Mouse (Mus musculus) embryonic facial prominence, embryonic 12.5 days (tissue): ENCODE measurements around the gene Ak2. TPM values are rescaled to one million over a fixed set of nuclear protein-coding genes. Genes with fewer than 3 reads are reported as not detected.

Source experiments
- ATAC-seq: fragments of 200-750 bp; cut with Nextera tagmentation; 2 replicates; pipeline ENCODE4 v1.8.0; 2017; ENCODE audit not compliant: insufficient number of reproducible peaks, insufficient read depth, low FRiP score, low TSS enrichment
- H3K27ac ChIP-seq: fragments of 300-500 bp; sonication (generic); 2 replicates; pipeline ENCODE4 v1.5.1; 2016; ENCODE audit warnings: mild to moderate bottlenecking
- H3K27me3 ChIP-seq: fragments of 300-500 bp; sonication (generic); 2 replicates; pipeline ENCODE4 v1.6.1; 2016; ENCODE audit warnings: mild to moderate bottlenecking, moderate library complexity
- H3K36me3 ChIP-seq: fragments of 300-500 bp; sonication (generic); 2 replicates; pipeline ENCODE4 v1.6.1; 2016; ENCODE audit warnings: mild to moderate bottlenecking
- H3K4me1 ChIP-seq: fragments of 300-500 bp; sonication (generic); 2 replicates; pipeline ENCODE4 v1.6.1; 2016
- H3K4me2 ChIP-seq: fragments of 300-500 bp; sonication (generic); replicated peaks from 2 replicates; pipeline ENCODE4 v1.6.1; 2016; ENCODE audit warnings: mild to moderate bottlenecking, moderate library complexity
- H3K4me3 ChIP-seq: fragments of 300-500 bp; sonication (generic); 2 replicates; pipeline ENCODE4 v1.5.1; 2016; ENCODE audit warnings: mild to moderate bottlenecking
- H3K9ac ChIP-seq: fragments of 300-500 bp; sonication (generic); 2 replicates; pipeline ENCODE4 v1.6.1; 2016; ENCODE audit warnings: mild to moderate bottlenecking, moderate library complexity
- H3K9me3 ChIP-seq: fragments of 300-500 bp; sonication (generic); 2 replicates; pipeline ENCODE4 v1.6.1; 2016; ENCODE audit warnings: mild to moderate bottlenecking, moderate library complexity
- WGBS: fragments of 180-500 bp; shearing (Covaris S2); methylation state at CpG from one replicate; pipeline ENCODE4 v1.1.7; 2016; 5-methylcytosine and 5-hydroxymethylcytosine counted together
- polyA plus RNA-seq: library from polyadenylated mRNA; unstranded; fragments of >200 nt; fragmentation: Nextera tagmentation; extraction: Ambion mirVana; gene quantifications from 2 replicates; pipeline ENCODE4 v1.2.1, GENCODE M21; 2016

Gene Ak2
- polyA plus RNA-seq, 1 experiment from 2014 or later, result 184 TPM

- Histone ChIP-seq H3K4me1 (peaks cover 15% of the 10 kb centered on the region; the same call in 1 of the 2 replicates), H3K4me3 (no peak overlapping the region), H3K27me3 (peaks cover 34% of the 10 kb centered on the region), H3K4me2 (no peak overlapping the region), H3K36me3 (no peaks in the 10 kb centered on the region), H3K9ac (no peak overlapping the region), H3K9me3 (no peaks in the 10 kb centered on the region), H3K27ac (no peak overlapping the region)
- no peak for ATAC-seq
- WGBS, result 25% methylated on average over 11 of the region's 11 CpGs
Observed at GRCm38 (mm10) chr4:129051461-129052183, 59.9 kb downstream of the Ak2 start.

- 85% methylated on average over 12 of the region's 12 CpGs for WGBS
- Histone ChIP-seq H3K36me3 (no peaks in the 10 kb centered on the region), H3K27me3 (peaks cover 21% of the 10 kb centered on the region), H3K4me1 (peaks cover 11% of the 10 kb centered on the region), H3K9ac (no peak overlapping the region), H3K4me3 (no peak overlapping the region), H3K9me3 (no peaks in the 10 kb centered on the region), H3K27ac (no peak overlapping the region), H3K4me2 (no peak overlapping the region)
- ATAC-seq, result no peak
Observed at GRCm38 (mm10) chr4:129054757-129055156, 63.0 kb downstream of the Ak2 start.

GRCm38 (mm10) chr4:129055562-129055961 lies 63.8 kb downstream of the Ak2 start:
- Histone ChIP-seq H3K36me3 (no peaks in the 10 kb centered on the region), H3K9ac (no peak overlapping the region), H3K4me3 (no peak overlapping the region), H3K4me1 (peaks cover 11% of the 10 kb centered on the region), H3K27ac (no peak overlapping the region), H3K4me2 (no peak overlapping the region), H3K27me3 (peaks cover 15% of the 10 kb centered on the region), H3K9me3 (no peaks in the 10 kb centered on the region)
- ATAC-seq, result no peak
- WGBS, result 84% methylated on average over 5 of the region's 5 CpGs

GRCm38 (mm10) chr4:129057533-129058206 lies 65.9 kb downstream of the Ak2 start:
- H3K4me2 ChIP-seq, result peak overlapping the region; percentile 91
- no peaks in the 10 kb centered on the region for H3K9me3 ChIP-seq
- peak overlapping the region; percentile 92 for H3K27ac ChIP-seq
- H3K9ac ChIP-seq, result peak overlapping the region; percentile 96
- H3K4me3 ChIP-seq, result peak overlapping the region; percentile 69
- 4% methylated on average over 42 of the region's 44 CpGs for WGBS
- peak; percentile 91 for ATAC-seq
- no peaks in the 10 kb centered on the region for H3K36me3 ChIP-seq
- H3K27me3 ChIP-seq, result no peaks in the 10 kb centered on the region
- H3K4me1 ChIP-seq, result peaks cover 11% of the 10 kb centered on the region

GRCm38 (mm10) chr4:129058207-129059092 lies 66.7 kb downstream of the Ak2 start, which contains the start of gene Rnf19b:
Gene Rnf19b (plus strand): TSS chr4:129058271.
- Histone ChIP-seq H3K4me2 (peak within 1 kb of the TSS; percentile 91), H3K9me3 (no peaks in the 10 kb centered on the region), H3K27ac (peak within 1 kb of the TSS; percentile 92), H3K36me3 (no peaks in the 10 kb centered on the region), H3K4me3 (peak within 1 kb of the TSS; percentile 69), H3K27me3 (no peaks in the 10 kb centered on the region), H3K4me1 (peaks cover 11% of the 10 kb centered on the region), H3K9ac (peak within 1 kb of the TSS; percentile 96)
- under 1% methylated on average over 74 of the region's 107 CpGs for WGBS
- ATAC-seq, result peak; percentile 49

GRCm38 (mm10) chr4:129059125-129059551 lies 67.4 kb downstream of the Ak2 start:
- Histone ChIP-seq H3K9ac (peak overlapping the region; percentile 96), H3K4me3 (peak overlapping the region; percentile 69), H3K27ac (peak overlapping the region; percentile 92; the same call in 1 of the 2 replicates), H3K9me3 (no peaks in the 10 kb centered on the region), H3K27me3 (no peaks in the 10 kb centered on the region), H3K4me2 (peak overlapping the region; percentile 91), H3K36me3 (no peaks in the 10 kb centered on the region), H3K4me1 (peaks cover 11% of the 10 kb centered on the region)
- 3% methylated on average over 13 of the region's 13 CpGs for WGBS
- no peak for ATAC-seq

GRCm38 (mm10) chr4:129059922-129060321 lies 68.2 kb downstream of the Ak2 start:
- Histone ChIP-seq H3K36me3 (no peaks in the 10 kb centered on the region), H3K9ac (peak overlapping the region; percentile 96; the same call in 1 of the 2 replicates), H3K4me3 (peak overlapping the region; percentile 69), H3K4me1 (peaks cover 11% of the 10 kb centered on the region), H3K27ac (no peak overlapping the region), H3K27me3 (no peaks in the 10 kb centered on the region), H3K9me3 (no peaks in the 10 kb centered on the region), H3K4me2 (peak overlapping the region; percentile 91)
- WGBS, result 39% methylated on average over 4 of the region's 4 CpGs
- no peak for ATAC-seq

Other genes with a start within 250 kb of the Ak2 start
- 0.18 and 0.19 TPM in 2 replicates for gene A3galt2, start 236.6 kb upstream of the Ak2 start, polyA plus RNA-seq
- gene Zfp362, start 185.9 kb upstream of the Ak2 start, polyA plus RNA-seq, result 52.3 and 55.7 TPM in 2 replicates
- gene Trim62, start 108.4 kb upstream of the Ak2 start, polyA plus RNA-seq, result 18.8 and 19.7 TPM in 2 replicates
- 28.8 and 30.8 TPM in 2 replicates for gene Azin2, start 29.5 kb upstream of the Ak2 start, polyA plus RNA-seq
- 10.9 and 11.3 TPM in 2 replicates for gene Rnf19b, start 66.3 kb downstream of the Ak2 start, polyA plus RNA-seq
- gene Tmem54, start 113.6 kb downstream of the Ak2 start, polyA plus RNA-seq, result 6.3 and 7.6 TPM in 2 replicates
- gene Hpca, start 130.1 kb downstream of the Ak2 start, polyA plus RNA-seq, result 3.6 and 4.7 TPM in 2 replicates
- gene Fndc5, start 145.0 kb downstream of the Ak2 start, polyA plus RNA-seq, result 9.6 and 9.9 TPM in 2 replicates
- gene S100pbp, start 197.8 kb downstream of the Ak2 start, polyA plus RNA-seq, result 27.9 and 28.7 TPM in 2 replicates
- 90.2 and 91.4 TPM in 2 replicates for gene Yars, start 197.8 kb downstream of the Ak2 start, polyA plus RNA-seq